Mouse (Mus musculus): ENCODE results near the gene Vmn1r1. TPM values are rescaled to one million over a fixed set of nuclear protein-coding genes. Genes with fewer than 3 reads are reported as not detected.

Vmn1r1 gene
- polyA plus RNA-seq, 1 experiment from 2014 or later = not detected

DNA sequence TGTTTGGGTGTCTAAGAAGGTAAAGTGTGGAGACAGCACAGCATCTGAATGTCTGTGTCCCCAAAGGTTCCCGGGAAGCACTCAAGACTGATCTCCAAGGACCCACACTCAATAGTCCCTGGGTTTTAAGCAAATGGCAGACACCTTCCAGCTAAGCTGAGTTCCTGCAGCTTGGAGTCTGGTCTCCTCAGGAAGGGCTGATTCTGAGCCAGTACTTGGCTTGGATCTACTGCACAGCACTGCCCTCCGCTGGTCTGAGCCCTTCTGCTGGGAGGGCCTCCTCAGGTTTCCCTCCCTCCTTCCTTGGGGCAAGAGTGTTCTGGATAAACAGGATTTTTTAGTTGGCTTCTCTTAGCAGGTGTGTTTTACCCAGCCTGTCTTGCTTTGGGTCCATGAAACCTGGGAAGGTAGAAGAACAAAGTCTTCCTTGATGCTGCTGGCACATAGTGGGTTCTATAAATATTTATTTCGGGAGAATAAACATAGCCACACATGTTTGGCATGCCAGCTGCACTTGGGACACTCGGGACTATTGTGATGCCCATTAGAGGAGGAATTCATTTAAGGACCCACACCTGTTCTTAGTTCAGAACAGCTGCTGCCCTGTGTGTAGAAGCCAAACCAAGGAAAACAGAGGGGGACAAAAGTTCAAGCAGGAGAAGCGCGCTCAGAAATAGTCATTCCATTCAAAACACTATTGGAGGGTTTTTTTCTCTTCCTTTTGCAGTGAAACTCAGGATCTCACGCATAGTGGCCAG, 48.5 kb downstream of the Vmn1r1 start:
- Histone ChIP-seq H3K4me1 (ENCODE audit: control insufficient read depth, insufficient read depth, low read length) (no peaks in the 10 kb centered on the region), H3K9ac (replicated peaks; ENCODE audit: low read length) (no peak overlapping the region), H3K27ac (replicated peaks; ENCODE audit: low read depth, low read length) (no peak overlapping the region), H3K4me3 (replicated peaks; ENCODE audit: low read depth, low read length) (no peak overlapping the region), H3K9me3 (ENCODE audit: control insufficient read depth, low read length) (no peaks in the 10 kb centered on the region), H3K36me3 (ENCODE audit: control insufficient read depth, insufficient read depth, low read length) (no peaks in the 10 kb centered on the region), H3K4me2 (ENCODE audit: low read length) (no peak overlapping the region), H3K27me3 (ENCODE audit: control insufficient read depth, insufficient read depth, low read length) (no peaks in the 10 kb centered on the region)
- DNase-seq (peak; percentile 63), ATAC-seq (ENCODE audit: low FRiP score, low TSS enrichment) (no peak)
- WGBS = 55% methylated on average over 7 of the region's 7 CpGs

DNA sequence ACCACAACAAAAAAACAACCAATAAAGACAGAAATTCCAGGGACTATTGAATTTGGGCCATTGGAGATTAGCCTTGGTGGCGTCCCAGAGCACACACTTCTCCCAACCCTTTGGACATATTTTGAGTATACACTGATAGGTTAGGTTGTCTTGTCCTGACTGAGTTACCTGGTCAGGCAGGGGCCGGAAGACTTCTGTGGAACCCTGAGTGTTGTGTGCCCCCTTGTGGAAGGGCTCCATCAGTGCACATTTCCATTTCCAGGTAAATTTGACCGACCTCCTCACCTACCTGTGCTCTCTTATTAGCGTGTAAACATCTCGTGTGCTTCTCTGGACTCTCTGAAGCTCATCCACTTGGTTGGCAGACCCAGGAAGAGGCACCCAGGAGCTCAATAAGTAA, 49.1 kb downstream of the Vmn1r1 start:
- H3K27ac ChIP-seq (replicated peaks; ENCODE audit: low read depth, low read length) = no peak overlapping the region
- H3K4me1 ChIP-seq (ENCODE audit: control insufficient read depth, insufficient read depth, low read length) = no peaks in the 10 kb centered on the region
- DNase-seq (peak; percentile 68), ATAC-seq (ENCODE audit: low FRiP score, low TSS enrichment) (no peak)
- H3K36me3 ChIP-seq (ENCODE audit: control insufficient read depth, insufficient read depth, low read length) = no peaks in the 10 kb centered on the region
- no peaks in the 10 kb centered on the region for H3K27me3 ChIP-seq (ENCODE audit: control insufficient read depth, insufficient read depth, low read length)
- no peak overlapping the region for H3K4me2 ChIP-seq (ENCODE audit: low read length)
- H3K9ac ChIP-seq (replicated peaks; ENCODE audit: low read length) = no peak overlapping the region
- no peak overlapping the region for H3K4me3 ChIP-seq (replicated peaks; ENCODE audit: low read depth, low read length)
- no peaks in the 10 kb centered on the region for H3K9me3 ChIP-seq (ENCODE audit: control insufficient read depth, low read length)
- 25% methylated on average over 5 of the region's 5 CpGs for WGBS

DNA sequence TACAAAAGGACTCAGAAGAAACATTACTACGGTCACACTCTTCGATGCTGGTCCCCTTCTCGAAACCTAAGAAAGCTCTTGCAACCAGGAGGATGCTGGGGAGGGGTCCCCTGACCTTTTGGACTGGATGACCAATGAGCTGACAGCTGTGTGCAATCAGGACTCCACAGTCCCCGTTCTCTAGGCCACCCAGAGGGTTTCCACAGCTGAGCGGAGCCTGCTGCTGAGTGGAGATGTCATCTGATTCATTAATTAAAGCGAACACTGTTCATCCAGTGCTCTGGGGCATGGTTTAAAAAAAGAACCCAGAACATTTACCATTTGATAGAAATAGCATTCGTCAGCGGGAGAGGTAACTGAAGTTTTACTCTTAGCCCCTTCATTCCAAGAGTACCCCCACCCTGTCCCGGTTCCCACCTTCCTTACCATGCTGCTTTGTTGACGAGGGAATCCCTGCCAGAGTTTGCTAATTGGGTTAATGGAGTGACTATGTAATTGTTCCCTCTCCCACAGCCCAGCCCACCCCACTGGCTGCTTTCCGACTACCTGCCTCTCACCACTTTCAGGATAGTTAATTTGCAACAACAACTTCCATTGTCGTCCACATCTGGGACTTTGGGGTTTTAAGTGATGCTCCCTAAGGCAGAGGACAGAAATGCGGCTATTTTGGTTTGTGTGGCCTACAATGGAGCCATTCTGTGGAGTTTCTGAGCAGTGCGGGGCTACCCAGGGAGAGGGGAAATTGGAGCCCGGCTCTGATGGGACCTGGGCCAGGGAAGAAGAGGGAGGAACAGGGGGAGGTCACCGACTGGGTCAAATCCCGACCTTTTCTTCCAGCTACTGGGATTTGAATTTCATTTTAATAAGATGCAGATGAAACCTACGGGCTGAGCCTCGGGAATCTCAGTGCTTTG, 50.4 kb downstream of the Vmn1r1 start:
- ATAC-seq (ENCODE audit: low FRiP score, low TSS enrichment) = no peak; the same call in 1 of the 2 replicates
- H3K4me2 ChIP-seq (ENCODE audit: low read length) = no peak overlapping the region

DNA sequence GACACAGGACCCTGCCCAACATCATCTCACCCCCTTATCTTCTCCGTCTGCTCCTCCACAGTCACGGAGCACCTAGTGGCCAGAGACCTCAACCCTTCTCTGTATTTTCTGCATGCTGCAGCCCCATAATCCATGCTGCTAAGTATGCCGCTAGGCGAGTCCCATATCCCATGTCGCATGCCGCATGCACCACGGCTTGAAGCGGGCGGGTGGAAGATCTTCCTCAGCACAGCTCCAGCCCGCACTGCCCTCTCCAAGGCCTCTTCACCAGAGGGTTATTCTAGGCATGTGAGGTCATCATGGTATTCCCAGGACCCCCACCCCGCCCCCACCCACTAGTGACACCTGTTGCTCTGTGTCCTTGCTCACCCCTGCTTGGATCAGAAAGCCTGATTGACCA, 51.2 kb downstream of the Vmn1r1 start:
- H3K27me3 ChIP-seq (ENCODE audit: control insufficient read depth, insufficient read depth, low read length) = no peaks in the 10 kb centered on the region
- WGBS = 91% methylated on average over 11 of the region's 11 CpGs
- DNase-seq (no peak), ATAC-seq (ENCODE audit: low FRiP score, low TSS enrichment) (no peak)
- no peak overlapping the region for H3K4me2 ChIP-seq (ENCODE audit: low read length)
- H3K9me3 ChIP-seq (ENCODE audit: control insufficient read depth, low read length) = no peaks in the 10 kb centered on the region
- no peak overlapping the region for H3K4me3 ChIP-seq (replicated peaks; ENCODE audit: low read depth, low read length)
- H3K27ac ChIP-seq (replicated peaks; ENCODE audit: low read depth, low read length) = no peak overlapping the region
- no peak overlapping the region for H3K9ac ChIP-seq (replicated peaks; ENCODE audit: low read length)
- no peaks in the 10 kb centered on the region for H3K36me3 ChIP-seq (ENCODE audit: control insufficient read depth, insufficient read depth, low read length)
- H3K4me1 ChIP-seq (ENCODE audit: control insufficient read depth, insufficient read depth, low read length) = no peaks in the 10 kb centered on the region

More for the DNA sequence above, 50.4 kb downstream of the Vmn1r1 start:
- no peaks in the 10 kb centered on the region for H3K4me1 ChIP-seq (ENCODE audit: control insufficient read depth, insufficient read depth, low read length)
- H3K27me3 ChIP-seq (ENCODE audit: control insufficient read depth, insufficient read depth, low read length) = no peaks in the 10 kb centered on the region
- no peaks in the 10 kb centered on the region for H3K9me3 ChIP-seq (ENCODE audit: control insufficient read depth, low read length)
- no peak for DNase-seq
- H3K27ac ChIP-seq (replicated peaks; ENCODE audit: low read depth, low read length) = no peak overlapping the region
- WGBS = 37% methylated on average over 19 of the region's 19 CpGs
- H3K9ac ChIP-seq (replicated peaks; ENCODE audit: low read length) = no peak overlapping the region
- no peak overlapping the region for H3K4me3 ChIP-seq (replicated peaks; ENCODE audit: low read depth, low read length)
- H3K36me3 ChIP-seq (ENCODE audit: control insufficient read depth, insufficient read depth, low read length) = no peaks in the 10 kb centered on the region

DNA sequence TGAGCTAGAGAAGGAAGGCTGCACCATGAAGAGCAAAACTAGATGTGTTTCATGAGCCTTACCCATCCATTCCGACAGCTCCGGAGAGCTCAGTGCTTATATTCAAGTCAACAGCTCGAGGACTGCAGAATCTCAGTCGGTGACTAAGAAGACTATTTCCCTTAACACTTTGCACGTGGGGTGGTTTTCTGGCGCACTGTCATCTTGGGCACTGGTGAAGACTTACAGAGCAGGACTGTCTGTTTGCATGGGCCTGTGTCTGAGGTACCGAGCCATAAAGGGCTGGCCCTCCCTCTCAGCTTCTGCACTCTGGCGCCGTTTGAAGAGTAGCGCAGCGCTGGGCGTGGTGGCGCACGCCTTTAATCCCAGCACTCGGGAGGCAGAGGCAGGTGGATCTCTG, 51.9 kb downstream of the Vmn1r1 start:
- no peaks in the 10 kb centered on the region for H3K9me3 ChIP-seq (ENCODE audit: control insufficient read depth, low read length)
- no peak overlapping the region for H3K9ac ChIP-seq (replicated peaks; ENCODE audit: low read length)
- H3K4me2 ChIP-seq (ENCODE audit: low read length) = no peak overlapping the region
- no peak for DNase-seq
- no peak overlapping the region for H3K27ac ChIP-seq (replicated peaks; ENCODE audit: low read depth, low read length)
- no peaks in the 10 kb centered on the region for H3K27me3 ChIP-seq (ENCODE audit: control insufficient read depth, insufficient read depth, low read length)
- 90% methylated on average over 15 of the region's 15 CpGs for WGBS
- H3K36me3 ChIP-seq (ENCODE audit: control insufficient read depth, insufficient read depth, low read length) = no peaks in the 10 kb centered on the region
- no peak overlapping the region for H3K4me3 ChIP-seq (replicated peaks; ENCODE audit: low read depth, low read length)
- no peak for ATAC-seq (ENCODE audit: low FRiP score, low TSS enrichment)
- H3K4me1 ChIP-seq (ENCODE audit: control insufficient read depth, insufficient read depth, low read length) = no peaks in the 10 kb centered on the region

DNA sequence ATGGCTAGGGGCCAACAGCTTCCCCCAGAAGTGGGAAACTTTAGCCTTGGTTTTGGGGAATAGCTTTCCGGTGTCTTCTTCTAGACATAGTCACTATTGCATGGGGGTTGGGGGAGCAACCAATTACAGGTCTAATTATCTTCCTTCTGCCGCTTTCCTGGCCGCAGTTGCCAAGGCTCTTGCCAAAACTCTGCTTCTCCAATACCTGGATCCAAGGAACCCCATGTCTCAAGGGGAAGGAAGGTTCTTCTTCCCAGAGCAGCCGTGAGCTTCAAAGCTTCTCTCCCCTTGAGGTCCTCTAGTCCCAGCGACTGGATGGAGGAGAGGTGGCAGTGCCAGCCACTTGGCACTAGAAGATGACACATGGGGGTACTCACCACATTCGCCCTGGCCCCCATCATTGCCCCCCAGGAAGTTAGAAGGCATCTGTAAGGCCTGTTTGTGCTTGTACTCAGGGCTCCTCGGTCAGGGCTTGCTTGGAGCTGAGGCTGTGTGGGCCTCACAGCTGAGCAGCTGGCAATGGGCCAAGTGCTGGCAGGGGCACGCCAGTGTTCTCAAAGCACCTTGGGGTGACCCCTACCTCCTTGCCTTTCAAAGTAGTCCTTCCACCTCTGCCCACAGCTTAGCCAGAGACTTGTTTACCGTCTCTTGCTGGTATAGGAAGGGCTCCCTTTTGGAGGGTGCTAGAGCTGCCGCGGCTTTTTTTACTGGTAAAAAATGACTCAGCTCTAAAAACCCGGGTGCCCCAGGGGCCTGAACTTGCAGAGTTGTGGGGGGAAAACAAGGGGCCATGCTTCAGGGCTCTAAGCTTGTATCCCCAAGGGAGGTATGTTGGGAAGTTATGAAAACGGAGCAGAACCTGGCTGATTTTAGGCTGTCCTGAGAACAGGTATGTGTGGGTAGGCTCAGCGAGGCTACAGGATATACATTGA, 52.6 kb downstream of the Vmn1r1 start:
- ATAC-seq (ENCODE audit: low FRiP score, low TSS enrichment) (no peak), DNase-seq (no peak)
- Histone ChIP-seq H3K27ac (replicated peaks; ENCODE audit: low read depth, low read length) (no peak overlapping the region), H3K36me3 (ENCODE audit: control insufficient read depth, insufficient read depth, low read length) (no peaks in the 10 kb centered on the region), H3K9me3 (ENCODE audit: control insufficient read depth, low read length) (no peaks in the 10 kb centered on the region), H3K9ac (replicated peaks; ENCODE audit: low read length) (no peak overlapping the region), H3K4me3 (replicated peaks; ENCODE audit: low read depth, low read length) (no peak overlapping the region), H3K27me3 (ENCODE audit: control insufficient read depth, insufficient read depth, low read length) (no peaks in the 10 kb centered on the region), H3K4me2 (ENCODE audit: low read length) (no peak overlapping the region), H3K4me1 (ENCODE audit: control insufficient read depth, insufficient read depth, low read length) (no peaks in the 10 kb centered on the region)
- 76% methylated on average over 14 of the region's 14 CpGs for WGBS

GRCm38 (mm10) chr1:182110708-182111385, 53.4 kb downstream of the Vmn1r1 start:
- no peak overlapping the region for H3K9ac ChIP-seq (replicated peaks; ENCODE audit: low read length)
- DNase-seq = no peak
- no peak overlapping the region for H3K27ac ChIP-seq (replicated peaks; ENCODE audit: low read depth, low read length)

DNA sequence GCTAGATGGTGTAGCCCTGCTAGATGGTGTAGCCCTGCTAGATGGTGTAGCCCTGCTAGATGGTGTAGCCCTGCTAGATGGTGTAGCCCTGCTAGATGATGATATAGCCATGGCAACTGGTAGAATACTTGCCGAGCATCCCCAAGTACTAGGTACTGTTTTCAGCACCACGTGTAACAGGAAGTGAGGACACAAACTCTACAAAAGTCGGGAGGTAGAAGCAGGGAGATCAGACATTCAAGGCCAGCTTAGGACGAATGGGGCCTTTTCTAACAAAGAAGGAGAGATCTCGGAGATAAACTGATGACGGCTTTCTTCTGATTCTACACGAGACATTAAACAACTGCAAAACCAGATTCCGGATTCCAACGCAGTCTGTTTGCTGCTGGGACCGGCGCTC, 54.1 kb downstream of the Vmn1r1 start:
- no peaks in the 10 kb centered on the region; the same call in 1 of the 2 replicates for H3K4me1 ChIP-seq (ENCODE audit: control insufficient read depth, insufficient read depth, low read length)
- 84% methylated on average over 11 of the region's 11 CpGs for WGBS

More at GRCm38 (mm10) chr1:182110708-182111385, 53.4 kb downstream of the Vmn1r1 start:
- WGBS = 77% methylated on average over 15 of the region's 15 CpGs
- no peaks in the 10 kb centered on the region for H3K9me3 ChIP-seq (ENCODE audit: control insufficient read depth, low read length)
- no peak overlapping the region for H3K4me2 ChIP-seq (ENCODE audit: low read length)
- no peak for ATAC-seq (ENCODE audit: low FRiP score, low TSS enrichment)
- no peaks in the 10 kb centered on the region for H3K4me1 ChIP-seq (ENCODE audit: control insufficient read depth, insufficient read depth, low read length)
- no peak overlapping the region for H3K4me3 ChIP-seq (replicated peaks; ENCODE audit: low read depth, low read length)
- no peaks in the 10 kb centered on the region for H3K36me3 ChIP-seq (ENCODE audit: control insufficient read depth, insufficient read depth, low read length)
- H3K27me3 ChIP-seq (ENCODE audit: control insufficient read depth, insufficient read depth, low read length) = no peaks in the 10 kb centered on the region

More for the DNA sequence above, 54.1 kb downstream of the Vmn1r1 start:
- no peaks in the 10 kb centered on the region for H3K36me3 ChIP-seq (ENCODE audit: control insufficient read depth, insufficient read depth, low read length)
- H3K27ac ChIP-seq (replicated peaks; ENCODE audit: low read depth, low read length) = no peak overlapping the region
- H3K9me3 ChIP-seq (ENCODE audit: control insufficient read depth, low read length) = no peaks in the 10 kb centered on the region
- H3K9ac ChIP-seq (replicated peaks; ENCODE audit: low read length) = no peak overlapping the region
- DNase-seq (no peak), ATAC-seq (ENCODE audit: low FRiP score, low TSS enrichment) (no peak)
- H3K4me2 ChIP-seq (ENCODE audit: low read length) = no peak overlapping the region
- no peaks in the 10 kb centered on the region for H3K27me3 ChIP-seq (ENCODE audit: control insufficient read depth, insufficient read depth, low read length)
- H3K4me3 ChIP-seq (replicated peaks; ENCODE audit: low read depth, low read length) = no peak overlapping the region
